Mouse (Mus musculus) yolk sac, embryonic 10.5 days (tissue): ENCODE data around the gene Spem2.

Experiments used
- DNase-seq: peaks from one replicate; pipeline ENCODE4 v3.0.0-alpha.2; 2017; ENCODE audit warnings: low spot score

Spem2 gene

DNA sequence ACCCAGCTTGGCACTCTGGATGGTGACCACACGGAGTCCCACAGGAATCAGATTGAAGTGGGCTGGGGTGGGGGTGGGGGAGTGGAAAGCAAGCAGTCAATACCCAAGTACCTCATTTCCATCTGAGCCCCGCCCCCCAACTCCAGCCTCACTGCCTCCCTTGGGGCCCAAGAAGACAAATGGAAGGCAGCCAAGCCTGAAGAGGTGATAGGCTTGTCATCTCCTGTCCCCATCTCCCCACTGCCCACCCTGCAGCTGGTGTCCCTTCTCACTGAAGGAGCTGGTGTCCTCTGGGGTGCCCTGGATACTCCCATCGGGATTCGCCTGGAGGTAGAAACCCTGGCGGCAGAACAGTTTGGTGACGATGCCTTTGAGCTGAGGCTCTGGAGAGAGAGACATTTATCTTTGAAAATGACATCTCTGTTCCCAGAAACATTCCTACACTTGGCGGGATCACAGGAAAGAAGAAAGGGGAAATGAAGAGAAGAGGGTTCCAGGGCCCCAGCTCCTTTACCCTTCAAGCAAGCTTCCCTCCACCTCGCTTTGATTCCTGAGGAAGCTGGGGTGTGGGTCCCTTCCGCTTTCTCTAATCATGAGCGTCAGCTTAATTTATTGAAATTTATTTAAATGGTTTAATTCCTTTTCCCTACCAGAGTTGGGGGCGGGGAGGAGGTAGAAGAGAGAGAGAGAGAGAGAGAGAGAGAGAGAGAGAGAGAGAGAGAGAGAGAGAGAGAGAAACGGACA lies 18.7 kb downstream of the Spem2 start:
- no peak for DNase-seq

DNA sequence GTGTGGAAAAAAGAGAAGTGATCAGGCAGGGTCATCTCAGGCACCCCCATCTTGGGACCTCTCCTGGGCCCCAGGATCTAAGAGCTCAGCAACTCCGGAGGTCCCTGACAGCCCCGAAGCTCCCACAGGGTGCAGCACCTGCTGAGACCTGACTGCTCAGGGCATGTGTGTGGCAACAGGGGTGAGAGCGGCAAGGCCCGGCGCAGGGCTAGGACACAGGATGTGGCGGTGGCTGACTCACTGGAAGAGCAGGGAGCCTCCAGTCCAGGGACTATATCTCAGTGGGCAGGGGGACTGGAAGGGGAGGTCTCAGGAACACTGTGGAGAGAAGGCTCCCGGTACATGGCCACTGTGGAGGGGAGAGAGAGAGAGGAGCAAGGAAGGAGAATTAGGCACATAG lies 20.3 kb downstream of the Spem2 start:
- DNase-seq = no peak

DNA sequence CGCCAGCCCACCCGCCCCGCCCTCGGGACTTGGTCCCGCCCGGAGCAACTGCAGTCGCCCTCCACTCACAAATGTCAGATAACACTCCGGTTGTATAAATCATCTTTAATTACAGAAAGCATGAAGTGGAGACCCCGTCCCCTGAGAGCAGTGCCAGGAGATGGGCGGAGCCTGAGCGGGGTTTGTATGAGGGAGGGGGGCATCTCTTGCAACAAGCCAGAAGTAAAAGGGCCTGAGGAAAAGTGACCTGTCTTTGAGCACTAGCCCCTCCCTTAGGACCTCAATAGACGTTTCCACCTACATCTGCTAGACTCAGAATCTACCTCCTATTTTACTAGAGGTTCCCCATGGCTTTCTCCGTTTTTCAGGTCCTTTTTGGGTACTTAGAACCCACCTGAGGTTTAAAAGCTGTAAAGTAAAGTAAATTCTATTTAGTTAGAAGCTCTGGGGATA lies 22.3 kb downstream of the Spem2 start:
- DNase-seq = no peak

DNA sequence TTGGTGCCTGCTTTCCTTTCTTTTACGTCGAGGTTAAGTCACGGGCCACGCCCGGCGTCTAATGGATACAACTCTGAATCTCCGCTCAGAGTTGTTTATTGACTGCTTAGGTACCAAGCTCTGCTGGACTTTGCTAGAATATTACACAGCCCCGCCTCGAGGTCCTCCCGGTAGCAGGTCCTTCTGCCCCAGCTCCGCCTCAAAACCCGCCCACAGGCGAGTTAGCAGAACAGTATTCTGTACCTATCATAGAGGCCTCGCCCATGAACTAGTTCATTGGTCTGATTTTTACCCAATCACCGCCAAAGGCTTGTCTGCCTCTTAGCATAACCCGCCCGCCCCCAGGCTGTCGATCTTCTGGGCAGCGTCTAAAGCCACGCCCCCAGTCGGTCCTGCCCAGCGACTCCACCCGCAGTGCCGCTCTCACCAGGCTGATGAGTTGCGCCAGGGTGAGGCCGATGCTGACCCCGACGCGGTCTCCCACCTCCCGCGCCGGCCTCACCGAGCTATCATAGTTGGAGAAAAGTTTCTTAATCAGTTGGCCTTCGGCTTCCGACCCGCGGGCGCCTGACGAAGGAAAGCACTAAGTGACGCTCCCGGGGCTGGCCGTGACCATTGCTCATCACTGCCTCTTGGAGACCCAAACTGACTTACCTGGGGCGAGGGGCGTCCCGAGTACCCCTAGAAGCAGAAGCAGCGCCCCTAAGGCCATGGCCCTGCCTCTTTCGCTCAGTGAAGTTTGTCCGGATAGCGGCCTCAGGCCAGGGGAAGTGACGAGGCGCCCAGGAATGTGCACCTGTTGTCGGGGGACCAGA lies 22.9 kb downstream of the Spem2 start, which contains the start of gene Chrnb1:
Chrnb1 (minus strand) TSS at position 776 of the 815 bp plus-strand sequence.
- peak; percentile 93 for DNase-seq

DNA sequence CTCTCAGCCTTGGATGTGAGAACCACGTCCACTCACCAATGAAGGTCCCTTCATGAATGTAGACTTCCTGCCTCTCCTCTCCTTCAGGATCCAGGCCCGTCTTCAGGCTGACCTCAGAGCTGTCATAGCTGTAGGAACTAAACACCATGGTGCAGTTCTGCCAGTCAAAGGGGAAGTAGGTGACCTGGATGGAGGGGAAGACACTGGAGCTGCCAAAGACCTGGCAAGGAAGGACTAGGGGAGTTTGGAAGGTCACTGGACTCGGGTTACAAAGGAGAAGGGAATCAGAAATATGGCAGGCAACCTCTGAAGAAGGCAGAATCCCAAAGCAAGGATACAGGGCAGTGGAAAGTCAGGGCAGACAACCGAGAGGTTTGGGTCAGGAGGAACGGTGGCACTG lies 24.8 kb downstream of the Spem2 start:
- DNase-seq = no peak

DNA sequence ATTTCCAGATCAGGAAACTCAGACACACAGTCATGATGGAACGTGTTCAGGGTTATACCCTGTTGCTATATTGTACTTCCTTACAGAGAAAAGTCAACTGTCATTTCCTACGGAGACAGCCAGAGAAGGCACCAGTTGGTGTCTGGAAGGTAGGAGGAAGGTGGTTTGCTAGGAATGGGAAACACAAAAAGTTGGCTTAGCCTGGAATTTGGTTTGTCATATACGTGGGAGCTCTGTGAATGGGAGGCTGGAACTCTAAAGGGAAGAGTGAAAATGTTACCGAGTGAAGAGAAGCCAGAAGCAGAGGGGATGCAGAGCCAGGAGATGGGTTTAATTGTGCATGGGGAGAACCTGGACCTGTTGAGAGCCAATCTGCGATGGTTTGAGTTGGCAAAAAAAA lies 26.8 kb downstream of the Spem2 start:
- no peak for DNase-seq

DNA sequence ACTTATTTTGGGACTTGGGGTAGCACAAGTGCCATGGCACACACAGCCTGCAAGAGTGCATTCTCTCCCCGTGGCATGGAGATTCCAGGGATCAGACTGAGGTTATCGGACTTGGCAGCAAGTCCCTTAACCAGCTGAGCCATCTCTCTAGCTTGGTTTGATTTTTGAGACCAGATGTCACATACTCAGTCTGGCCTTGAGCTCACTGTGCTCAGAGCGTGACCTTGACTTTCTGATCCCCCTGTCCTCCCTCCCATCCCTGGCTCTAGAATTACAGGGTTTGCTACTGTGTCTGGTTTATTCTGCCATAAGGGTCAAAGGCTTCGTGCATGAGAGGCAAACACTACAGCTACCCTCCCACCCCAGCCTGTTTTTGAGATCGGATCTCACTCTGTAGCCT lies 28.8 kb downstream of the Spem2 start:
- DNase-seq = no peak

DNA sequence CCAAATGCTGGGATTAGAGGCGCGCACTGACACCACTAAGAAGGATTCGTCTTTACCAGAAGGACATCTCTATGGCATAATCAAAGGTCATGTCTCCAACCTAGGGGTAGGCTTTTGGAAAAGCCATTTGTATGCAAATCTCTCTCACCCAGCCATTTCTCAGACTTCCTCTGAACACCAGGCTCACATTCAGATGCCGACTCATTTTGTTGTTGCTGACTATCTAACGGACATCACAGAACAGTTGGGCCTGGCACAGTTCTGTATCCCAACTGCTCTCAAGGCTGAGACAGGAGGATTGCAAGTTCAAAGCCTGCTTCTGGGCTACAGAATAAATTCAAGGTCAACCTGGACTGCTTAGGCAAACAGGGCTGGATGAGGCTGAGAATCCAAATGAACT lies 31.0 kb downstream of the Spem2 start:
- DNase-seq = no peak

DNA sequence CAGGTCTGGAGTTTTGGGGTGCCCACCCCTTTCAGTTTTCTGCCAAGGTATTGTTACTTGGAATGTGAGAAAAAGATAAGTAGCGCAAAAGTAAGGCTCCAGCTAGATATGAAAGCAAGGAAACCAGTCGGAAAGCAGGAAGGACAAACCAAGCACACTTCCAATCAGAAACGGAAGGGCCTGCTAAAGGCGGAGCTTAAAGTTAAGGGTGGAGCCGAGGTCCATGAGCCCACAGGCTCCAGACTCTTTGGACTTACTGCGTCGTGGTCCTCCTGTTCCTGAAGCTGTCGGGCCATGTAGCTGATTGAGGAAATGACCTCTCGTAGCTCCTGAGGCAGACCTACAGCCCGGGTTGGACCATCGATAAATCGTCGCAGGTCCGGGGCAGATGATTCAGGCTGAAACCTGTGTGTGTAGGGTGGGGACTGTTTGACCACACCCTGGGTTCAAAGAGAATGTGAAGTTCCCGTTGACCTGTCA lies 33.4 kb downstream of the Spem2 start:
- peak; percentile 65 for DNase-seq

DNA sequence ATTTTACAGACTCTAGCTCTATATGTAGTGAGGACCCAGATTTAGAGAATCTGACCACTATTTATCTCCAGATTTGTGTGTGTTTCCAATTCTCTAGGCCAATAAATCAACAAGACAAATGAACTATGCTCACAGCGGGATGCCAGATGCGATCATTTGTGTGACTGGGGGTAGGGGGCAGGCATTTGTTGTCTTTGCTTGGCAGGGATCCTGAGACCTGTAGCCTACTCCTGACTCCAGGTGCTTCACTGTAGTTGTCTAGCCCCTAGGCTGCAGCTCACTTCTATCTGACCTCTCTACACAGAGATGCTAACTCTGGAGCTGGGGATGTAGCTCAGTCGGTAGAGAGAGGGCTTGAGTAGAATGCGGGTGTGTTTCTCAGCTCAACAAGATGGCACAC lies 36.4 kb downstream of the Spem2 start:
- DNase-seq = no peak

DNA sequence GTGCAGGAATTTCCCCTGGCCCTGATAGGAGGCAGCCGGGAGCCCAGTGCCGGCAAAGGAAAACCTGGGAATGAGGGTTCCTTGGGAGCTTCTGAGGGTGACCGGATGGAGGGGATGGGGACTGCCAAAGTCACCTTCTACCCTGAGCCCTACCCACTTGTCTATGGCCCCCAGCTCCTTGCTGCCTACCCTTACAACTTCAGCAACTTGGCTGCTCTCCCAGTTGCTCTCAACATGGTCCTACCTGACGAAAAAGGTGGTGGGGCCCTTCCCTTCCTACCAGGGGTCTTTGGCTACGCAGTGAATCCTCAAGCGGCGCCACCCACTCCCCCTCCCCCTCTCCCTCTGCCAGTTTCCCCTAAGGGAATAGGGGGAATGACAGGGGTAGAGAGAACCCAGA lies 39.3 kb downstream of the Spem2 start:
- DNase-seq = no peak

DNA sequence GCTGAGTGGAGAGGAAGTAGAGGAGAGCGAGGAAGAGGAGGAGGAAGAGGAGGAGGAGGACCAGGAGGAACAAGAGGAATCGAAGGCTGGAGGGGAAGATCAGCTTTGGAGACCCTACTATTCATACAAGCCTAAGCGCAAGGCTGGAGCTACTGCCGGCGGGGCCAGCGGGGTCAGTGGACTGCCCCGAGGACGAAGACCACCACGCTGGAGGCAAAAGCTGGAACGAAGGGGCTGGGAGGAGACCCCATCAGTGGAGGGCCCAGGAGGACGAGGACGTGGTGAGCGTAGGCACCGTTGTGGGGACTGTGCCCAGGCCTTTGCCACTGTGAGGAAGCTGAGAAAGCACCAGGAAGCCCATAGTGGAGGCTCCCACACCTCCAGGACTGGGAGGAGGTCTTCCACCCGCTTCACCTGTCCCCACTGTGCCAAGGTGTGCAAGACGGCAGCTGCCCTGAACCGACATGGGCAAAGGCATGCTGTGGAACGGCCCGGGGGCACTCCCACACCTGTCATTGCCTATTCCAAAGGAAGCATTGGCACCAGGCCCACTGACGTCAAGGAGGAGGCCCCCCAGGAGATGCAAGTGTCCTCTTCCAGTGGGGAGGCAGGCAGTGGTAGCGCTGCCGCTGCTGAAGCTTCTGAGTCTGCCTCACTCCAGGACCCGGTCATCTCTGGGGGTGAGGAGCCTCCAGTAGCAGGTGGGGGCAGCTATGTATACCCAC lies 39.8 kb downstream of the Spem2 start:
- DNase-seq = no peak

DNA sequence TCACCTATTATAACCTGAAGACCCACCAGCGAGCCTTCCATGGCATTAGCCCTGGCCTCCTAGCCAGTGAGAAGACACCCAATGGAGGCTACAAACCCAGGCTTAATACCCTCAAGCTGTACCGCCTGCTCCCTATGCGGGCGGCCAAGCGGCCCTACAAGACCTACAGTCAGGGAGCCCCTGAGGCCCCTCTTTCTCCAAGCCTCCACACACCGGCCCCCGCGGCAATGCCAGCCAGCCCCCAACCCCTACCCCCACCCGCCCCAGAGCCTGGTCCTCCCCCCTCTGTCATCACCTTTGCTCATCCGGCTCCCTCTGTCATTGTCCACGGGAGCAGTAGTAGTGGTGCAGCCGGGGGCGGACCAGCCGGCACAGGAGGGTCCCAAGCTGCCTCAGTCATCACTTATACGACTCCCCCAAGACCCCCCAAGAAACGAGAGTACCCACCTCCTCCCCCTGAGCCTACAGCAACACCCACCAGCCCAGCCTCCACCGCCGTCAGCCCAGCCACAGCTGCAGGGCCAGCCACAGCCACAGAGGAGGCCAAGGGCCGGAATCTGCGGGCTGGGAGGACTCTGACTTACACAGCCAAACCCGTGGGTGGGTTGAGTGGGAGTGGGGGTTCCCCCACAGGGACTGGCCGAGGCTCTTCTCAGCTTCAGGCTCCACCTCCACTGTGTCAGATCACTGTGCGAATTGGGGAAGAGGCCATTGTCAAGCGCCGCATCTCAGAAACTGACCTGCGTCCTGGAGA lies 40.6 kb downstream of the Spem2 start:
- no peak for DNase-seq

DNA sequence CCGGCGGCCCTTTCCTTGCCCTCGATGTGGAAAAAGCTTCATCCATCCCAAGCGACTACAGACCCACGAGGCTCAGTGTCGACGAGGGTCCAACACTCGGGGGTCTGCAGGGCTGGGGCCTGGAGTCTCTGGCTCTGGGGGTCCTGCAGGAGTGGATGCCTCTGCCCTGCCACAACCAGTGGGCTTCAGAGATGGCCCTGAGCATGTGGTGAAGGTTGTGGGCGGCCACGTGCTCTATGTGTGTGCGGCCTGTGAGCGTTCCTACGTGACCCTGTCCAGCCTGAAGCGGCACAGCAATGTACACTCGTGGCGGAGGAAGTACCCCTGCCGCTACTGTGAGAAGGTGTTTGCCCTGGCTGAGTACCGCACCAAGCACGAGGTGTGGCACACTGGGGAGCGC lies 41.8 kb downstream of the Spem2 start:
- DNase-seq = no peak

DNA sequence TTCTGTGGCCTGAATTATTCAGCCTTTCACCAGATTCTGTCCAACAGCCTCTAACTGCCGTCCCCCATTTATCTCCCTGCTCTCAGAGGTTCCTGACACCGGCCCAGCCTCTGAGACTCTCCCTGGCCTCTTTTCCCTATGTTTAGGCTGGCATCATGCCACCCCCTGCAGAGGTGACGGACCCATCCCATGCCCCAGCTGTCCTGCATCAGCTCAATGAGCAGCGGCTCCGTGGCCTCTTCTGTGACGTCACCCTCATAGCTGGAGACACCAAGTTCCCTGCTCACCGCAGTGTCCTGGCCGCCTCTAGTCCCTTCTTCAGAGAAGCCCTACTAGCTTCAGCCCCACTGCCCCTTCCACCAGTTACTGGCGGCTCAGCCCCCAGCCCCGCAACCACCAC lies 42.5 kb downstream of the Spem2 start:
- DNase-seq = no peak

DNA sequence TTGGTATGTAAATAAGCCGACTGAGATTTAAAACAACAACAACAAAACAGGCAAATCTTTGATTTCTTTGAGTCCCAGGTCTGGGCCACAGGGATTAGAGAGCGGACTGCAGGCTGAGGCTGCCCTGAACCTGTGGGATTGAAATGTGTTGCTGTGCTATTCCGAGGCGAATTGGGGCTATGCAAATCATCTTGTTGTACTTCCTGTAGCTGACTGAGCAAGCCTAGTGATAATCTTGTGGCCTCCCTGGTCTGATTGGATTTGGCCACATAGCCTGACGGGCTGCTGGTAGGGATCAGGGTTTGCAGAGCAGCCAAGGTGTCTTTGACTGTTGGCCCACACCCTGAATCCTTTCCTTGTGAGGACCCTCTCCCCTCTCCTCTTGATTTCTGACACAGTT lies 43.3 kb downstream of the Spem2 start:
- no peak for DNase-seq

DNA sequence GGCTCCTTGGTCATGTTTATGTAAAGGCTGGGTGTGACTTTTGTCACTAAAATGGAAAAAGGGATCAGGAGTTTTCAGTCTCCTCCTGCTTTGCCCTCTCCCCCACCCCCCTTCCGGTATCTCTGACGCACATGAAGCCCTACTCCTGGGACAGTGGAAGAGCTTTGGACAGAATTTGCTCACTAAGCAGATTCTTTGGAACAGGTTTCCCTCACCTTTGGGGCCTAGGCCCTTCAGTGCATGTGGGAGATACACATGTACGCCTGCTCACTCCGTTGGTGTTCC lies 50.7 kb downstream of the Spem2 start:
- DNase-seq = peak; percentile 58

DNA sequence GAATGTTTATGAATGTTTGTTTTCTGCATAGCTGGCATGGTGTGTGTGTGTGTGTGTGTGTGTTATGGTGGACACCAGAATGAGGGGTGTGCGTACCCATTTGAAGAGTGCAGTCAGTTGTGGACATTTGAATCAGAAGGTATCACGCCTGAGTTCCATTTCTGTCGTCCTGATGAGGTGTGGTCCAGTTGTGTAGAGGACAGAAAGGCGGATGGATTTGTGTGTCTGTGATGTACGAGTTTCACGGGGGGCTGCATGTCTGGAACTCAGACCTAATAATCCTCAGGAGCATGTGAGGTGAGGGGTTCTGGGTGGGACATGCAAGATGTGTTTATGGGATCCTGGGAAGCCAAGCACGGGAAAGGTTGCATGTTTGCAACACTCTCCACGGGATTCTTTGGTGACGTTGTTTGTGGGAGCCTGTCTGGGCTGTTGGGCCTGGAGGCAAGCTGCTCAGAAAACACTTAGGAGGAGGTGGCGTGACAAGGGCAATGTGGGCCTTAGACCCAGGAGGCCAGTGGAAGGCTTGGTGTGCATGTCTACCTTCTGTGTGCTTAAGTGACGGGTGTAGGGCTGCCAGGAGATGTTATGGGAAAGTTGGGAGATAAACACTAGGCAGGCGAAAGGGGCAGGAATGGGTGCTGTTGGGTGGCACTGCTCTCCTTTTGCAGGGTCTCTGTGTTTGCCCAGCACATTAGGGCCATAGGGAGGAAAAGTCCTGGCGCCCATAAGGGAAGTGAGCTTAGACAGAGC lies 51.2 kb downstream of the Spem2 start:
- DNase-seq = no peak
